ENCODE assay signal across 15 mouse cellular contexts in genomic region chr1:64508479-64509096, GRCm38 (mm10). TPM values are rescaled to one million over a fixed set of nuclear protein-coding genes. Genes with fewer than 3 reads are reported as not detected.
DNase-seq lines count a peak whose midpoint lies in the region; ATAC-seq lines count a peak whose summit lies in the region.
"Had no signal": no experiment of that assay in that cellular context is flagged by ENCODE, and none has a peak within 500 bp of the region (broad histone marks: within the 10 kb centered on the region; RNA-seq: fewer than 3 reads in every experiment).

No protein-coding gene starts in this region.

- DNase-seq in CD4-positive, CD25-positive, alpha-beta regulatory T cell, adult 2 months (ENCODE audit: low read depth, low spot score) = peak; percentile 67
- DNase-seq in T-cell, adult 2 months (ENCODE audit: low spot score) = peak; percentile 68
- peak; percentile 32 to 53 for DNase-seq in thymus, postnatal 10 days (ENCODE audit: low spot score in 2 of 2)
- no peak for DNase-seq in layer of hippocampus, adult 9-11 months
- DNase-seq in MN1 (ENCODE audit: low spot score) = no peak
- no peak for DNase-seq in right cerebral cortex, postnatal 10 days (ENCODE audit: low spot score in 2 of 2)
- DNase-seq: cerebellum, adult 2 months; cerebellum, postnatal 36 days; gastrocnemius, postnatal 36 days; heart, postnatal 10 days; kidney, postnatal 4 days; lung, postnatal 10 days had no signal

- ATAC-seq in megakaryocyte, adult 5-6 weeks (ENCODE audit: poor library complexity, severe bottlenecking) = peak; percentile 71
- ATAC-seq: intestine, embryonic 16.5 days; midbrain, embryonic 16.5 days had no signal

RNA-seq across cellular contexts. Expression of gene Creb1, which starts 23.9 kb away (rescaled TPM):
- 58.0 and 76.6 TPM in 2 replicates for total RNA-seq in megakaryocyte, adult 5-6 weeks (2015)
- 85.9 and 88.6 TPM in 2 replicates for total RNA-seq in megakaryocyte, adult 5-6 weeks (2017)

Comparison
In these comparisons a context has a peak if more than half of its experiments do, and no peak if none do; other contexts are left out.
1. DNase-seq: peak in CD4-positive, CD25-positive, alpha-beta regulatory T cell, adult 2 months (single experiment), T-cell, adult 2 months (single experiment) and thymus, postnatal 10 days (2 of 2); none in layer of hippocampus, adult 9-11 months (single experiment), MN1 (single experiment) and right cerebral cortex, postnatal 10 days (0 of 2).